8 mouse cellular contexts compared by ENCODE assay signal in genomic region chr10:66920761-66921684, GRCm38 (mm10).
DNase-seq lines count a peak whose midpoint lies in the region; ATAC-seq and TF ChIP-seq lines count a peak whose summit lies in the region.

No protein-coding gene starts in this region.

- H3K4me1 ChIP-seq in forebrain, embryonic 10.5 days, result peaks cover 63% of the 10 kb centered on the region
- peaks cover 58% of the 10 kb centered on the region for H3K4me1 ChIP-seq in heart, embryonic 13.5 days
- H3K4me1 ChIP-seq in kidney, postnatal 0 days (replicated peaks; ENCODE audit: insufficient read depth, low read length), result 0 out of 2 replicates have a peak, but pooled peaks cover 5% of the 10 kb centered on the region
- H3K4me1 ChIP-seq in liver, embryonic 11.5 days (replicated peaks; ENCODE audit: control insufficient read depth, insufficient read depth, low read length), result peaks cover 7% of the 10 kb centered on the region

- peak overlapping the region; percentile 43 for H3K4me3 ChIP-seq in forebrain, embryonic 10.5 days
- peak overlapping the region; percentile 45 for H3K4me3 ChIP-seq in heart, embryonic 13.5 days
- 0 out of 2 replicates have a peak overlapping the region, but pooled peaks have one; percentile 13 for H3K4me3 ChIP-seq in kidney, postnatal 0 days (replicated peaks; ENCODE audit: low read depth, low read length)
- no peak overlapping the region; the same call in 1 of the 2 replicates for H3K4me3 ChIP-seq in liver, embryonic 11.5 days (ENCODE audit: low read depth, low read length)

- ATAC-seq in heart, embryonic 13.5 days (ENCODE audit: extremely low read depth, insufficient number of reproducible peaks, low FRiP score, low TSS enrichment), result peak; percentile 61; the same call in 1 of the 2 replicates
- ATAC-seq in kidney, postnatal 0 days (replicated peaks; ENCODE audit: low FRiP score, low read depth), result peak; percentile 91
- ATAC-seq in liver, embryonic 11.5 days (replicated peaks; ENCODE audit: low FRiP score), result peak; percentile 51

- H3K27me3 ChIP-seq in forebrain, embryonic 10.5 days (ENCODE audit: poor library complexity, severe bottlenecking), result peaks cover 24% of the 10 kb centered on the region
- H3K27me3 ChIP-seq in heart, embryonic 13.5 days (replicated peaks), result no peaks in the 10 kb centered on the region
- H3K27me3 ChIP-seq in kidney, postnatal 0 days (ENCODE audit: insufficient read depth, low read length), result no peaks in the 10 kb centered on the region
- H3K27me3 ChIP-seq in liver, embryonic 11.5 days (replicated peaks; ENCODE audit: control insufficient read depth, insufficient read depth, low read length), result peaks cover 5% of the 10 kb centered on the region; the same call in 1 of the 2 replicates

- H3K9ac ChIP-seq in heart, embryonic 13.5 days, result peak overlapping the region; percentile 78
- 0 out of 2 replicates have a peak overlapping the region, but pooled peaks have one; percentile 0 for H3K9ac ChIP-seq in kidney, postnatal 0 days (ENCODE audit: low read depth, low read length)
- H3K9ac ChIP-seq in liver, embryonic 11.5 days (ENCODE audit: low read depth, low read length), result no peak overlapping the region

- H3K9me3 ChIP-seq in forebrain, embryonic 10.5 days, result no peaks in the 10 kb centered on the region
- no peaks in the 10 kb centered on the region for H3K9me3 ChIP-seq in heart, embryonic 13.5 days
- no peaks in the 10 kb centered on the region for H3K9me3 ChIP-seq in kidney, postnatal 0 days (replicated peaks; ENCODE audit: low read length)
- H3K9me3 ChIP-seq in liver, embryonic 11.5 days (ENCODE audit: control insufficient read depth, low read length), result no peaks in the 10 kb centered on the region

- H3K27ac ChIP-seq in forebrain, embryonic 10.5 days, result peak overlapping the region; percentile 87
- H3K27ac ChIP-seq in heart, embryonic 13.5 days (replicated peaks), result peak overlapping the region; percentile 98
- H3K27ac ChIP-seq in kidney, postnatal 0 days, result peak overlapping the region; percentile 91
- peak overlapping the region; percentile 2; the same call in 1 of the 2 replicates for H3K27ac ChIP-seq in liver, embryonic 11.5 days (ENCODE audit: low read depth, low read length)

- TF ChIP-seq CTCF in kidney, postnatal 0 days (IDR thresholded peaks at IDR 0.05; ENCODE audit: low read depth), result 0 out of 2 replicates have a peak, but pooled peaks have one; percentile 0

- peak; percentile 35 for DNase-seq in CD4-positive helper T cell, adult 2 months (ENCODE audit: low read depth, low spot score)
- peak; percentile 95 for DNase-seq in brain, adult 2 months (ENCODE audit: low read depth, low spot score)
- peak; percentile 63 for DNase-seq in forebrain, embryonic 10.5 days (ENCODE audit: extremely low spot score, low spot score)
- peak; percentile 86 for DNase-seq in kidney, postnatal 0 days (ENCODE audit: low spot score)
- DNase-seq in liver, embryonic 11.5 days (ENCODE audit: low spot score), result no peak
- peak; percentile 41 for DNase-seq in naive thymus-derived CD4-positive, alpha-beta T cell, adult 2 months (ENCODE audit: low read depth)
- peak; percentile 94 for DNase-seq in testis, postnatal 10 days (ENCODE audit: low spot score)

- no peaks in the 10 kb centered on the region for H3K36me3 ChIP-seq in forebrain, embryonic 10.5 days (replicated peaks)
- no peaks in the 10 kb centered on the region for H3K36me3 ChIP-seq in heart, embryonic 13.5 days
- no peaks in the 10 kb centered on the region for H3K36me3 ChIP-seq in kidney, postnatal 0 days (ENCODE audit: insufficient read depth, low read length)
- no peaks in the 10 kb centered on the region for H3K36me3 ChIP-seq in liver, embryonic 11.5 days (ENCODE audit: control insufficient read depth, insufficient read depth, low read length)

- 14% methylated on average over 27 of the region's 27 CpGs for WGBS in forebrain, embryonic 10.5 days
- 6% methylated on average over 27 of the region's 27 CpGs for WGBS in heart, embryonic 13.5 days
- WGBS in kidney, postnatal 0 days, result 21% methylated on average over 27 of the region's 27 CpGs
- 24% methylated on average over 27 of the region's 27 CpGs for WGBS in liver, embryonic 11.5 days

- peak overlapping the region; percentile 71 for H3K4me2 ChIP-seq in heart, embryonic 13.5 days
- H3K4me2 ChIP-seq in kidney, postnatal 0 days (ENCODE audit: low read length), result peak overlapping the region; percentile 44
- H3K4me2 ChIP-seq in liver, embryonic 11.5 days, result peak overlapping the region; percentile 45

Comparison
In these comparisons a context has a peak if more than half of its experiments do, and no peak if none do; other contexts are left out.
1. H3K27ac ChIP-seq: peak in every context shown above with its lines; median percentile 98 in heart, embryonic 13.5 days; 91 in kidney, postnatal 0 days; 87 in forebrain, embryonic 10.5 days; 2 in liver, embryonic 11.5 days.